Mouse (Mus musculus) liver (tissue): Measurements from ENCODE around the gene Stat3.
A peak's percentile ranks its signal among the peaks of the same experiment; 100 is the strongest.

ENCODE experiments used
- DNase-seq: peaks from one replicate; pipeline ENCODE4 v3.0.0-alpha.2; 2020; ENCODE audit warnings: mixed read lengths

The Stat3 gene

DNA sequence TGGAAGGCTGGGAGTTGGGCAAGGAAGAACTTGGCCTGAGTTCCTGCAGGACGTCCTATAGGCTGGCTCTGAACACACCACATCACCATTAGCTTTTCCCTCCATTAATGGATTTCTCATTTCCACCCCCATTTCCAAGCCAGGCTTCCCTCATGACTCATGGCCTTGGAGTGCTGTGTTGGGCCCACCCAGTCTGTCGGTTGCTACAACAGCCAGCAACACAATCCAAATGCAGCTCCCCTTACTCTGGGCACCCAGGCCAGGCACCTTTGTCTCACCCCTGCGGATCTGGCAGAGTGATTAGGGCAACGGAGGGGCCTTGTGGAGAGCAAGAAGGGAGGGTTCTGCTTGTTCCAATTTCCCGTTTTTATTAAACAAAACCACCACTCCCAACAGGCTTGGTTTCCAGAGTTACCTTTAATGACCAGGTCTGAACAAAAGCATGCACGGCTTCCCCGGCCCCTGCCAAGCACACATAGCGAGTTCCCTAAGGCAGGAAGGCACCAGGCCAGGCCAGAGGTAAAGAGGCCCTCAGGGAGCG, 23.1 kb upstream of the Stat3 start:
- no peak for DNase-seq

DNA sequence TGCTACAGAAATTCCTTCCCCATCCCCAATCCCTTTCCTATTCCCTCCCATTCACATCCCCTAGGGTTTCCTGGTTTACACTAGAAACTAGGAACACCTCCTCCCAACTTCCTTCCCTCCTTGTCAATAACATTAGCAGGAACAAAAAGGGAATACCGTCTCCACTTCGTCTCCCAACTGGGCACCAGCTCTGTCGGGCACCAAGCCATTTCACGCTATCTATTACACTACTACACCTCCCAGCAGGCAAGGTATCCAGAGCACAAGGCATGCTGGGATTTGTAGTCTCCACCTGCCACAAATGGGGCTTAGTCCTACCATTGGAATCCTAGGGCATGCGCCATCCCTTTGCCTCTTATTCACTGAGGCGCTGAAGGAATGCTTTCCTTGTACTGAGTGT, 21.2 kb upstream of the Stat3 start:
- DNase-seq, result peak; percentile 51

DNA sequence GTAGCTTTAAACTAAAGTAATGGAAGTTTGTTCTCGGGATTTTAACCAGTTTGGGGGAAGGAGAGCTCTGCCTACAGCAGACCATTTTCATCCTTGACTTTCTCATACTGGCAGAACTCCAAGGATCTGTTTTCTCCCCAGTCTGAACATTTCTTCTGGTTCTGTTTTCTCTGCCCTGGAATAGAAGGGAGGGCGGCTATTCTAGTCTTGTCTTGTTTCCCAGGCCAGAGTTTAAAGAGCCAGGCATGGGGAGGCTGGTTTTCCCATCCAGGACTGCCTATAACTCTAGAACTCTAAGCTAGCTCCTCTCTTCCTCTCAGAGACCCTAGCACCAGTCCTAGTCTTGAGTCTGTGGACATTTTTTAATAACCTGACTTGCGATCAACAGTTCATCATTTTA, 20.5 kb upstream of the Stat3 start:
- DNase-seq, result no peak

DNA sequence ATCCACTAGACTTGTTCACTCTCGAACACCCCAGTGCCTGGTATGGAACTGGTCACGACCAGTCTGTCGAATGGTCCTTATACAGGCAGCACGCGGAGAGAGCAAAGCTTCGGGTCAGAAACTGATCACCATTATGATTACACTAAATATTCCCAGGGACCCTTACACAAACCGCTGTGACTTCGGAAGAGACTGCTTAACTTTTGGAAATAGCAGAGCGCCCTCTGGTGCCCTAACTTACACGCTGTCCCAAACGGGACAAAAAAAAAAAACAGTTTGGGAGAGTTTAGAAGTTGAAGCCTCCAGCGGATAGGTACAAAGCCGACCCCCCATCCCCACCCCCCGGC, 20.1 kb upstream of the Stat3 start:
- DNase-seq, result peak; percentile 76

DNA sequence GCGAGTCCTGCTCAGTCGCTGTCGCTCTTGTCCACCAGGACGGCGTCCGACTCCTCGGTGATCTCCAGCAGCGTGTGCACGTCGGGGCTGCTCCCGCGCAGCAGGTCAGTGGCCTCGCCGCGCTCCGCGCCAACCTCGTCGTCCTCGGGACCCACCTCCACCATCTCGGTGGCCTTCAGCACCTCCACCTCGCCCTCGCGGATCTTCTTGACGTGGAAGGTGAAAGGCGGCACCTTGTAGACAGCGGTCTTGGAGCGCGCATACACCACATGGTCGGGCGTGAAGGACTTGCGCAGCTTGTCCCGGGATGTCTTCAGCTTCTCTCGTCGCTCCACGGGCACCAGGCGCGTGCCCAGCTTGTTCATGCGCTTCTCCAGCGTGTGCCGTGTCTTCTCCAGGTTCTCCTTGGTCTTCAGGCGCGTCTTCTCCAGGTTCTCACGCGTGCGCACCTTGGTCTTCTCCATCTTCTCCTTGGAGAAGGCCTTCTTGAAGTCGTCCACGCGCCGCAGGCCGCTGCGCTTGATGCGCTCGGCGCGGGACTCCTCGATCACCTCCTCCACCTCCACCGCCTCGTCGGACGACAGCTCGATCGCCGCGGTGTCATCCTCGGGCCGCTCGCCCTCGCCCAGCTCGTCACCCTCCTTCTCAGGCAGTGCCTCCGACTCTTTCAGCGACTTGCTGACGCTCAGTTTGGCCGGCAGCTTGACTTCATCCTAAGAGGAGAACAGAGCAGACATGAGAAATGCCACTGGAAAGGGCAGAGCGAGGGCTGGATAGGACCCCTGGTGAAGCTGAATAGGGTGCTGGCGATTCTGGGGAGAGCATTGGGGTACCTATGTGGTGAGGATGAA, 19.5 kb upstream of the Stat3 start:
- DNase-seq, result no peak

DNA sequence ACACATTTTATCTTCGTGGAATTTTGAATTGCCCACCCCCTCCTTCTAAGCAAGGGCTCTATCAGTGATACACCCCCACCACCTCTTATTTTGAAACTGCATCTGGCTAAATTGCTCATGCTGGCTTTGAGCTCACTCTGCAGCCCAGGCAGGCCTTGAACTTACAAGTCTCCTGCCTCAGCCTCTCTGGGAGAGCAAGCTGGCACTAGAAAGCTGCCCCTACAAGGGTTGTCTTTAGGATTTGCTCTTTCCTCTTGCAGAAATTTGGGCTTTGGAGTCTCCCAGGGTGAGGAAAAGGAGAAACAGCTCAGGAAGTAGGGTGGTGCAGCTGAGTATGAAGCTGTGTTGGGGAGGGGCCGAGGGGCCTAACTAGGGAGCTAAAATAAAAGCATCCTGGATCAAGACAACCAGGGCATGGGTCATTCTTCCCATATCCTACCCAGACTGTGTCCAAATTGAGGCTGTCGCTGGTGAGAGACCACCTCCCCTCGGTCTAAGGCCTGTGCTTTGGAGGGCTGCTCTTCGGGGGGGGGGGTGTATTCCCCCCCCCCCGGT, 18.7 kb upstream of the Stat3 start:
- DNase-seq, result no peak

DNA sequence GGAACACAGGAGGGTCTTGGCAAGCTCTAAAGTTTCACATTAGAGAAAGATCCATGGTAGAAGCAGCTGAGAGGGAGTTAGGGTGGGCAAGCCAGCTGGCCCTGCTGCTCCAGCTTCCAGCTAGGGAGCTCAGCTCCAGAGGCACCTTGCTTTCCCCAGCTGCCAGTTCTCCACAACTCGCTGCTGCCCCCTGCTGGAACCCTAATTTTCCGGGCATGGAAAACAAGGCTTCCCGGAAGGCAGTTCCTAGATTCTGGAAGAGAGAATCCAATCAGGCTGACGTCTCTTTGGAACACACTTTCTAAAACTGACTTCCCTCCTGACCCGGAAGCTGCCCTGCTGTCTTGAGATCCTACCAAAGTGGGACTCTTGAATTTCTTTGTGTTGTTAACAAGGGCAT, 17.9 kb upstream of the Stat3 start:
- peak; percentile 87 for DNase-seq

DNA sequence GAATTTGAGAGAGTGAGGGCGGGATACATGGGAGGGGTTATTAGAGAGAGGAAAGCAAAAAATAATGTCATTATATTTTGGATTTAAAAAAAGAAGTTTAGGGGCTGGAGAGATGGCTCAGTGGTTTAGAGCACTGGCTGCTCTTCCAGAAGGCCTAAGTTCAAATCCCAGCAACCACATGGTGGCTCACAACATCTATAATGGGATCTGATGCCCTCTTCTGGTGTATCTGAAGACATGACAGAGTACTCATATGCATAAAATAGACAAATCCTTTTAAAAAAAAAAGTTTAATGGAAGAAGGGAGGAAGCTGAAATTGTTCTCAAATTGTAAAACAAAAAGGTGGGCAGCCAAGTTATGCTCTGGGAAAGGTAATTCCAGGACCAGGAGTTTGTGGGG, 10.2 kb upstream of the Stat3 start:
- DNase-seq, result no peak

DNA sequence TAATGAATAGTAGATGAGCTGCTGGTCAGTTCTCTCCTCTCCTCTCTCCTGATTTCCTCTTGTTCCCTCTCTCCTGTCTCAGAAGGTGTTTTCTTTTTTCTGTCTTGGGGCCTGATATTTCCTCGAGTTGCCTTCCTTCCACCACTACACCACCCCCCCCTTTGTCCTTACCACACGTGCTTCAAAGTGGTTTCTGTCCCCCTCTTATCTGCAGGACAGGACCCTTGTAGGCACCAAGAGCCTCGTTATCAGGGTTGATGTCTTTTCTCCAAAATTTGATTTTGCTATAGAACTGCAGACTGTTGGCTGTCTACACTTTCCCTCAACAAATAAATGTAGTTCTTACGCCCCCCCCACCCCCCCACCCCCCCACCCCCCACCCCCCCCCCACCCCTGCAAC, 9.0 kb upstream of the Stat3 start:
- no peak for DNase-seq

DNA sequence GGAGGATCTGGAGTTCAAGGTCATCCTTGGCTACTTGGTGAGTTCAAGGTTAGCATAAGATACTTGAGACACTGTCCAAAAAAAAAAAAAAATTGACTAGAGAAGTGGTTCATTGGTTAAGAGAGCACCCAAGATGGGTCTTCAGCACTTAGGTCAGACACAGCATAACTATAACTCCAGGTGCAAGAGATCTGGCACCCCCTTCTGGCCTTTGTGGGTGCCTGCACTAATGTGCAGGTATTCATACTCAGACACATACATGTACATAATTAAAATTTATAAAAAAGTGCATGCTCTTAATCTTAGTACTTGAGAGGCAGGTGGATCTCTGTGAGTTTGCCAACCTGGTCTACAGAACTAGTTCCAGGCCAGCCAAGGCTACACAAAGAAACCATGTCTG, 8.2 kb upstream of the Stat3 start:
- DNase-seq, result peak; percentile 44

DNA sequence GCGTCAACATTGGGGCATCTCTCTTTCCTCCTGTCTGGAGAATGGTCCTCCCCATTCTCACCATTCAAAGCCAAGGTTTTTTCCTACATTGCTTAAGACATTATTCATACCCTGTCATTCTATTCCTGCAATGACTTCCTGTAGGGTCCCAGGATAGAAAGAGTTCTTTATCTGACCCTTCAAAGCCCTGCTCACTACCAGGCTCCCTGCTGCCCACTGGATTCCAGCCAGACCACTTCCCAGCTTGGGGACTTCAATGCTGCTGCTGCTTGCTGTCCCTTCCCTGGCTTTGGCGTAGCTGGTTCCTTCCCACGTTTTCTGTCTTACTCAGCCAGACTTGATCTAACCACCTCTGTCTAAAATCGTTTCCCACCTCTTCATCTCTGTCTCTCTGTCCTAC, 7.5 kb upstream of the Stat3 start:
- no peak for DNase-seq

DNA sequence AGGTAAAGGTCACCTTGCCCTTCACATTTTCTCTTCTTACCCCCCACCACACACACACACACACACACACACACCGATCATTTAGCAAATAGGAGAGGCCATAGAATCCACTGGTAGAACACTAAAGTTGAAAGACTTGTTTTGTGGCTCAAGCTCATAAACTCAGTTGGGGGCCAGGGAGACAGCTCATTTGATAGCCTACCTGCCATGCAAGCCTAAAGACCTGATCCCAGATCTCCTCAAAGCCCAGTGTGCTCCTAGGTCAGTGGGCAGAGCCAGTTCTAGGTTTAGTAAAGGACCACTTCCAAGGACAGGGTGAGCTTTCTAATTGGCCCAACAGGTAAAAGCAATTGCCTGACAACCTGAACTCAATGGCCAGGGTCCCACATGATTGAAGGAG, 3.0 kb upstream of the Stat3 start:
- no peak for DNase-seq

DNA sequence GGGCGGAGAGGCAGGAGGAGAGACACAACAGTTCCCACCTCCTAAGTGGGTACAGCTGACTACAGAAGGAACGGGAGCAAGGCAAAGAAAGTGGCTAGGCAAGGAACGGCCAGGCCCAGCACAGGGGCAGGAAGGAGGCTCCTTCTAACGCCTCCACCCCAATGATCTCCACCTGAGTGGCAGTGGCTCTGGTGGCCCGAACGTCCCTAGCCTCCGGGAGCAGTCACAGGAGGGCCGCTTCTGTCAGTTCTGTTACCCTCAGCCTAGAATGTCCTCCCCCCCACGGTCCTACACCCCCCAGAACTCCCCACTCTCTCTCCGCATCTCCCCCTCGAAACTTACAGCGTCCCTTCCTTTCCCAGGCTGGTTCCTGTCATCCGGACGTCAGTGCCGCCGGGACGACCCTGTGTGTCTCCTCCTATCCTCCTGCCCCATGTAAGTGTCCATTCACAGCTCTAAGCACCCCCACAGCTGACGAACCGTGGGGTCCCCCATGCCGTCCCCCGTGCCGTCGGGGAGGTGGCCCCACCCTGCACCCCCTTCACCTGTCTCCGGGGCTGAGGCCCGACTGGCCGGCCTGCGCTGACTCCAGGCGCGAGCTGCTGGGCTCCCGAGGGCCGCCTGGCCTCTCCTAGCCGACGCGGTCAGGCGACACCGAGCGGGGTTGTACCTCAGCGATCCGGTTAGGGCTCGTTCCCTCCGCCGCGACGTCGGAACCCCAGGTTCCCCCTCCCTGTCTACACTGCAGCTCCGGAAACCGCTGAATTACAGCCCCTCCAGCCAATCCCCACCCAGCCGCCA, 429 bp downstream of the Stat3 start:
- peak; percentile 55 for DNase-seq

DNA sequence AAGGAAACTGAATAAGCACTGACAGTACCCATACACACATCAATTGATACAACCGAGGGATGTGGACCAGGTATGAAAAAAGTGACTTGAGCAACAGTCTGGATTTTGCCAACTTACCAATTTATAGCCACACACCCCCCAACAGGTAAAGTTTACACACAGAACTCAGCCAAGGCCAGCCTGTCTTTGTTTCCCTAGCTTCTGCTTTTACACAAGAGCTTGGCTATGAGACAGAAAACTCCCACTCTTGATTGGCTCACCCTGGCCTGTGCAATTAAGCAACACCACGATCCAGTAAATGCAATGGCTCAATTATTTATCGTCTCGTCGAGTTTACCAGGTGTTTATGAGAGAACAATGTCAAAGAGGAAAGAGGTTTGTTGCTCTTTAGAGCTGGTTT, 1.2 kb downstream of the Stat3 start:
- DNase-seq, result no peak

DNA sequence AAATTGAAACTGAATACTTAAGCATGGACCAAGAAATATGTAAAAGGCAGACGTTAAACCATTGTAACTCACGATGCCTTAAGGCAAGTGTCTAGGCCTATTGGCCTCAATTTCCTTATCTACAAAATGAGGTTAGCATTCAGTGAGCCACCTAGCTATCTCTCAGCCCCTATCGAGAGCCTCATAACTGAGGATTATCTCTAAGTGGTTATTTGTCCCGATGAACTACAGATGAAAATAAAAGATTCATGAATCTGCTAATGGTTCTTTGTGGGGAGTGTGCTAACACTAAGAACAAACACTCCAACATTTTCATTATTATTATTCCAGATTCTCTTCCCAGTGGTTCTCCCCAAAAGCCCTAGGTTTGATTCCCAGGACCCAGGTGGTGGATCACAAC, 2.0 kb downstream of the Stat3 start:
- DNase-seq, result no peak

DNA sequence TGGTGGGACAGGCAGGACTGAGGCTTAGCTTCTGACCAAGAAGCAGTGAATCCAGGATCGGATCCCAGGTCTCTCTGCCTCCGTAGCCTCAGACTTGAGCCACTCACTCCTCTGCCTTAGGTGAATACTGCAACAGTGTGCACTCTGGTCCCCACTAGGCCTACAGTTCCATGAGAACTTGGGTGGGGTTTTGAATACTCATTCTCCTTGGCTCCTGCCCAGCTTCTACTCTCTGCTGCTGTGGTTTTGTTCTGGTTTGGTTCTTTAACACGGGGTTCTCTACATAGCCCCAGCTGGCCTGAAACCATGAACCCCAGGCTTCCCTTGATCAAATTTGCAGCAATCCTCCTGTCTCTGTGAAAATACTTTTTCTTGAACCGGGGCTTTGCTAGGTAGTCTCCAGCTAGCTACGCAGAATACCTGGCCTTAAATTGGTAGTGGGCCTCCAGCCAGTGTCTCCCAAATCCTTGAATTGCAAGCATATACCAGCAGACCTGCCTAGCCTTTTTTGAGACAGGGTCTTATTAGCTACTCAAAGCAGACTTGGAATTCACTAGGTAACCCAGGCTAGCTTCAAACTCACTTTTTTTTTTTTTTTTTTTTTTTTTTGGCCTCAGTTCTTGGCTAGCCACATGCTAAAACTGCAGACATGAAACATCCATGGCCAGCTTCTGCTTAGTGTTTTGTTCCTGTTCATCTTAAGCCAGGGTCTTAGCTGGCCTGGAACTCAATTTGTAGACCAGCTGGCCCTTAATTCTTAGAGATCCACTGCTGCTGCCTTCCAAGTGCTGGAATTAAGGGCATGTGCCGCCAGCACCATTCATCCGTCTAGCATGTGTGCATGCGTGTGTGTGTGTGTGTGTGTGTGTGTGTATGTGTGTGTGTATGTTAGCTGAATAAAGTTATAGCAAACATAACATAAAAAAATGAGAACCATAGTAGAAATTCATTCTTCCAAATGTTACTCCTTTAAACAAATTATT, 3.7 kb downstream of the Stat3 start:
- no peak for DNase-seq

DNA sequence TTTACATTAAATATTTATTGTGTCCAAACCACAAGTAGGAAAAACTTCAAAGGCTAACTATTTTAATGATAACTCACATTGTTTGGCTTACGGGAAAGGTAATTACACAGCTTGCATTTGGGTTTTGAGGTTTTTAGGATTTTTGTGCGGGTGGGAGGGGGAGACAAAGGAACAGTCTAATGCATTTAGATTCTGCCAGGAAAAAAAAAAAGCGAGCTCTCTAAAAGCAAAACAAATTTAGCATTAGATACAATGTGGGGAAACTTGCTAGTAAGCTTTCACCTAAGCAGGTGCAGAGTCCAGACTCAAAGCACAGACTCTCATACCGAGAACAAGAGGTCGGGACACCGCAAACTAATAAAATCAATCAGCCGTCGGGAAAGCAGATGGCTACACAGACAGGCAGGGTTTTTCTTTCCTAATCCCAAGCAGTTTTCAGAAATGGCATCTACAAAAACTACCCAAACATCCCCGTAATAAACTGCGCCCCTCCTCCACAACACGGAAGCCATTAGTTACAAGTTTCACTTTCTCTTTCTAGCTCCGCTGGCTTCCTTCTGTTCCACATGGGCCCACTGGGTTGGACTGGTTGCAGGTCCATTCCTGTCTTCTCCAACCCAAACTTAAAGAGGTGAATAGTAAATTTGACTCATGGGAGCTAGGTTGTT, 8.0 kb downstream of the Stat3 start:
- DNase-seq, result no peak

DNA sequence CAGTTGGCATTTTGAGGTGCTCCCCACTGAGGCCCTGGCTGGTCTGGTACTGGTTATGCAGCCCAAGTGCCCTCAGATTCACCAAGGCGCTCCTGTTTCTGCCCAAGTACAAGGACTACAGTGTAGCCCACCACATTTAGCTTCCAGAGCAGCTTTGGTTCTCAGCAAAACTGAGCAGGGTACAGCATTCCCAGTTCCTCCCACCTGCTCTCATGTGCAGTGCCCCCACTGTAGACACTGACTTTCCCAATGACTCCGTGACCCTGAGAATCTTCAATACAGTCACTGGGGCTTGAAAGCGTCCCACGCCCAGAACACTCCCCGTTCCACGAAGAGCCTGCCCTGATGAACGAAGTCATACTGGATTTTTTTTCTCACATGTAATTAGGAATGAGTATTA, 8.7 kb downstream of the Stat3 start:
- no peak for DNase-seq

DNA sequence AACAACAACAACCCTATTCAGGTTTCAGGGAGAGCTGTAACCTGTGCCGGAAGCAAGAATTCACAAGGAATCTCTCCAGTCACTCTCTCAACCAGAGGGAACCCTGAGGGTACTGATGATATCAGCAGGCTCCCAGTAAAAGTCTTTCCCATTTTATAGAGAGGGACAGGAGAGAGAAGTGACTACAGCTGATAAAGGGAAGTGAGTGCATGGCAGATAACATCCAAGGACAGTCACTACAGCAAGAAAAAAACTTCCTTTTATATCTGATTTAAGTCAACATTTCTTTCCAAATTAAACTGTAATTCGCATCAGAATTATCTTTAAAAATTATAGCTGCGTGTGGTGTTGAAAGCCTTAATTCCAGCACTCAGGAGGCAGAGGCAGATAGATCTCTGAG, 12.0 kb downstream of the Stat3 start:
- no peak for DNase-seq

DNA sequence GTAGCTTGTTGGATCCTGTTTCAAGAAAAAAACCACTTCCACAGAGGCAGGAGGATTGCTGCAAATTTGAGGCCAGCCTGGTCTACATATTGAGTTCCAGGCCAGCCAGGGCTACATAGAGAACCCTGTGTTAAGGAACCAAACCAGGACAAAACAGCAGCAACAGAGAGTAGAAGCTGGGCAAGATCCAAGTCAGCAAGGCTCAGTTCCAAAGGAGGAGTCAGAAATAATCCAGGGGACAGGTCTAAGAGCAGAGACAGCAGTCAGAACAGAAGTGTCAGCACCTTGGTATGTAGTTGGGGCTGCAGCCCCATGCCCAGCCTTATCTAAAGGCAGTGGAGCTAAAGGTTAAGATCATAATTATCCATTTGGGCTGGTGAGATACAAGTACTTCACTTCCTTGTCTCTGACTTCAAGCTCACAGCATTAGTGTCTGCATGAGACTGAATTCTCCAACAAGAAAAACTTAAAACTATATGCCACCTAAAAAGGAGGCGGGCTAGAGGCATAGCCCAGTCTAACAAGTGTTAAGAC, 14.9 kb downstream of the Stat3 start:
- DNase-seq, result no peak

DNA sequence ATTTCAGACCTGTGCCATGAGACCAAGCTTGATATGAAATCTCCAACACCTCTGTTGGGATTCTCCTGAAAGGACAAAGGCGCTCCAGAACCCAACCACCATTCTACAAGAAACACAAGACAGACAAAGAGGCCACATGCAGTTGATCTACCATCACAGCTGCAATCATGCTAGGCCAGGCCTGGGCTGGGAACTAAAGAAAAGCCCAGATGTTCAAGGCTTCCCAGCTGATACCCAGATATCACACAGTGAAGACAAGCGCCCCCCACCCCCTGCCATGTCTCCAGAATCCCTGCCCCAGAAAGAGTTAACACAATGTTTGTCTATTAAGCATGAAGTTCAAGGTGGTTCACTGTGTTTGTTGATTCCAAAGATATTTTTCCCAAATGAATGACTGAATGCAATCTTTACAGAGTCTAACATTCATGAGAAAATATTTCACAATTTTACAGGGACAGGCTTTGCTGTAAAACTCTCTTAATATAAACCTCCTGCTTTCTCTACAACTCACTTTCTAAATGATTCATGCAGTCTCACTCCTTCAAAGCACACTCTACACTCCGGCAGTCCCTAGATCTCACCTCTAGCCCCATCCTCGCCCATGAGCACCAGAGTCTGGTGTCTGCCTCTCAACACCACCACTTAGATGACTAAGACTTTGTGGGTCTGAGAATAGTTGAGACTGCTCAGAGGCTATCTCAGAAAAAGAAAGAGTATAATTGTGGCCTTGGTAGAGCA, 18.3 kb downstream of the Stat3 start:
- DNase-seq, result peak; percentile 61
